Mouse (Mus musculus) cerebellum, adult 2 months (tissue): ENCODE measurements at regions not wholly inside any gene's neighbourhood (a gene's known extent, or its start where the extent isn't known, plus 50 kb on each side); places are given as distances from the start of the nearest gene placed in this dataset.

Source experiments
- CTCF ChIP-seq: fragments of 200-500 bp; IDR thresholded peaks from 2 replicates; pipeline ENCODE4 v1.5.1; 2011; ENCODE audit warnings: low read depth, mild to moderate bottlenecking, control low read depth, low read length, moderate library complexity, borderline replicate concordance; ENCODE audit not compliant: insufficient read depth
- POLR2A ChIP-seq: fragments of 200-500 bp; IDR thresholded peaks from 2 replicates; pipeline ENCODE4 v1.6.1; 2011; ENCODE audit warnings: low read length, control low read depth, borderline replicate concordance; ENCODE audit not compliant: insufficient read depth

- TF ChIP-seq POLR2A: no peak
- no peak for TF ChIP-seq CTCF
Observed at GRCm38 (mm10) chr16:75663871-75664270, 71.2 kb downstream of the Rbm11 start.
